Mouse (Mus musculus): ENCODE measurements around the gene Ttc28.

Gene Ttc28

GRCm38 (mm10) chr5:111304730-111305129 lies 425.1 kb downstream of the Ttc28 start:
- DNase-seq: no peak

GRCm38 (mm10) chr5:111310185-111310584 lies 430.6 kb downstream of the Ttc28 start:
- no peak for DNase-seq

- no peak for DNase-seq
These were observed 434.2 kb downstream of the Ttc28 start for GRCm38 (mm10) chr5:111313833-111314232.

- DNase-seq: no peak
These were observed 435.5 kb downstream of the Ttc28 start for GRCm38 (mm10) chr5:111315061-111315460.

GRCm38 (mm10) chr5:111317526-111317925 lies 437.9 kb downstream of the Ttc28 start:
- no peak for DNase-seq

GRCm38 (mm10) chr5:111318946-111319345 lies 439.3 kb downstream of the Ttc28 start:
- no peak for DNase-seq

DNA sequence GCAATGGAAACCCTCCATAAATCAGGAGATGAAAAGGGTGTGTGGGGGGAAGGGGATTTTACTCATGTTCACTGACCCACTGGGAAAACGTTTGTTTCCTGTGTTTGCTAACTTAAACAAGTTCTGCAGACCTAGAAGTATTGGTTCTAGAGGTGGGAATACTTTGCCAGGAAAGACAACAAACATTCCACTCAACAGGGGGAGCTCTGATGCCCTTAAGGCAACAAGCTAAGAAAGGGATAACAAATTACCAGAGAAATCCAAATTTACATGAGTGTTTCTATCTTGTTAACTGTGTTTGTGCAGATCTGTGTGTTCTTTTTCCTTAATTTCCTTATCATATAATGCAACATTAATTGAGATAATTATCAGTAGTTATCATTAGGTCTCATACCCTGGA lies 446.2 kb downstream of the Ttc28 start:
- DNase-seq: no peak

DNA sequence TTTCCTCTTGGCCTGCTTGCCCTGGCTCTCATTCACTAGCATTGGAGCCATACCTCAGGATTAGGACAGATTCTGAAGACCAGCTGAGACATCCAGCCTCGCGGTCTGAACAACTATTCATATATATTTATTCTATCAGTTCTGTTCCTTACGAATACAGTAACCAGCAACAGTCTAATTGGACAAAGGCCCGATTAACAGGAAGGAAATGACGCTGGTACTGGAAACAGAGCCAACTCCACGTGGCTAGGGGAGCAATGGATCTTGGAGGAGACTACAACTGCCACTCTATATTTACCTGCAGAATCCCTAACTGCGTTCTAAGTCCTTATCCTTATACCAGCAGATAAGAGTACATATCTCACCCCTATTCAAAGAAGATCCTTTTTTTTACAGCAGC lies 447.8 kb downstream of the Ttc28 start:
- DNase-seq: no peak

DNA sequence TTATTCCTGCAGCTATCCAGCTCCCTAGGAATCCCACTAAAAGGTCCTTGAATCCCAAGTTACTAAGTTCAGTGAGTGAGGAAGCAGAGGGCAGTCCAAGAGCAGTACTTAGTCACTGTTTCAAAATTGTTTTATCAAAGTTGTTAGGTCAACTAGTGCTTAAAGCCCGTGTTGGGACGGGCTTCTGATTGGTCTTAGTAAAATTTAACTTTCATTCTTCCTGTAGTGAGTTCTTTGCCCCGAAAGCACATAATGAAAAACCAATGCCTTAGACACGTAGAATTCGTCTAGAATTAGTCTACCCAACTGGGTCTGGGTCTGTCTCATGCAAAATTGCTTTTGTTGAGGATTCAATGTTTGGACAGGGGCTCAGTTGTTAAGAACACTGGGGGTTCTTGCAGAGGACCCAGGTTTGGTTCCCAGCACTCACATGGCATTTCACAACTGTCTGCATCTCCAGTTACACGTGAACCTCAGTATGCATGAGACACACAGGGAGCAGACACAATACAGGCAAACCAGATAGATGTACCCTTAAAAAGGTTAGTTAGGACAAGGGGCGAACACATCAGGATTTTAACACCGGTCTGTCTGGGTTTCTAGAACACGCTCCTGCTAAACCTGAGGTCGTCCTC lies 450.3 kb downstream of the Ttc28 start:
- no peak for DNase-seq

DNA sequence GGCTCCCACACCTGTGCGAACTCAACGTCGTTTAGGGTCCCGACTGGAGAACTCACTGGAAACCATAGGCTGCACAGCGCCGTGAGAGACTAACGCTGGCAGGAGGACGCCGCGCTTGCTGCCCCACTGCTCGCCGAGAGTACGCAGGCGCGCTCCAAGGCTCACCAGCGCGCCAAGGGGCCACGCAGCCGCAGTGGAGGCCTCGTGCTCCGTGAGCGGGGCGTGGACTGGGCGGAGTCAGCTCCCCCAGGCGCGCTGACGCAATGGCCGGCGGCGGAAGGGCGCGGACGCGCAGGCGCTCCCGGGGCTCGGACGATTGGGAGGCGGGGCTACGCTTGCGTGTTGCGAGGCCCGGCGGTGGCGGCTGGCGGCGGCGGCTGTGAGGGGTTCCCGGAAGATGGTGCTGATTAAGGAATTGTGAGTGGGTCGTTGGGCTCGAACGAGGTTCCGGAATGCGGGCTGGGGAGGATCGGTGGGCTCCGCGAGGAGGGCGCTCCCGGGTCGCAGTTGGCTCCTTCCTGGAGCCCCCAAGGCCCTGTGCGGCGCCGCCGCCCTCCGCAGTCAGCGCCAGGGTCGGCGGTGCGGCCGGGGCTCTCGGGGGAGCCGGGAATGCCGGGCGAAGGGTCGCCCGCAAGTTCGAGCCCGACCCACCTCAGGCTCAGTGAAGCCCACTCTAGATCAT lies 451.0 kb downstream of the Ttc28 start, which contains the start of gene Pitpnb:
Gene Pitpnb, plus strand, starts transcription at position 347 of the 682 bp plus-strand sequence.
- DNase-seq: peak; percentile 97

- no peak for DNase-seq
These were observed 451.5 kb downstream of the Ttc28 start for GRCm38 (mm10) chr5:111331099-111331435.

GRCm38 (mm10) chr5:111335939-111336691 lies 456.5 kb downstream of the Ttc28 start:
- DNase-seq: no peak

Data from layer of hippocampus, adult 9-11 months (tissue).